Mouse (Mus musculus) bone marrow macrophage, adult 2 months (primary cell): ENCODE measurements around the gene Igll1.

Experiments
- CTCF ChIP-seq: IDR thresholded peaks from 2 replicates; pipeline ENCODE4 v1.5.1; 2012; ENCODE audit warnings: low read depth, mild to moderate bottlenecking, low read length, moderate library complexity
- POLR2A ChIP-seq: IDR thresholded peaks from 2 replicates; pipeline ENCODE4 v1.6.1; 2012; ENCODE audit warnings: mild to moderate bottlenecking, low read depth, low read length, borderline replicate concordance

GRCm38 (mm10) chr16:16865217-16865616 lies 1.4 kb upstream of the Igll1 start:
- TF ChIP-seq CTCF (no peak), POLR2A (no peak)
